Mouse (Mus musculus) effector memory CD4-positive, alpha-beta T cell, adult 7 months (primary cell): ENCODE measurements around the gene Pou2af1. TPM values are rescaled to one million over a fixed set of nuclear protein-coding genes. Genes with fewer than 3 reads are reported as not detected.

Experiments used
- polyA plus RNA-seq: library from polyadenylated mRNA; unstranded; fragments of 100-300 nt; shearing (Covaris generic); gene quantifications from one replicate; pipeline ENCODE4 v1.2.1, GENCODE M21; 2017

The Pou2af1 gene
- 9.9 TPM for polyA plus RNA-seq

GRCm38 (mm10) chr9:51213023-51213728 is at the start of gene Pou2af1:
Gene Pou2af1, plus strand, starts transcription at chr9:51213708.

GRCm38 (mm10) chr9:51165312-51166180 is 48.0 kb upstream of the Pou2af1 start, which contains the start of gene Gm32742:
Gene Gm32742, minus strand, starts transcription at chr9:51165517.

DNA sequence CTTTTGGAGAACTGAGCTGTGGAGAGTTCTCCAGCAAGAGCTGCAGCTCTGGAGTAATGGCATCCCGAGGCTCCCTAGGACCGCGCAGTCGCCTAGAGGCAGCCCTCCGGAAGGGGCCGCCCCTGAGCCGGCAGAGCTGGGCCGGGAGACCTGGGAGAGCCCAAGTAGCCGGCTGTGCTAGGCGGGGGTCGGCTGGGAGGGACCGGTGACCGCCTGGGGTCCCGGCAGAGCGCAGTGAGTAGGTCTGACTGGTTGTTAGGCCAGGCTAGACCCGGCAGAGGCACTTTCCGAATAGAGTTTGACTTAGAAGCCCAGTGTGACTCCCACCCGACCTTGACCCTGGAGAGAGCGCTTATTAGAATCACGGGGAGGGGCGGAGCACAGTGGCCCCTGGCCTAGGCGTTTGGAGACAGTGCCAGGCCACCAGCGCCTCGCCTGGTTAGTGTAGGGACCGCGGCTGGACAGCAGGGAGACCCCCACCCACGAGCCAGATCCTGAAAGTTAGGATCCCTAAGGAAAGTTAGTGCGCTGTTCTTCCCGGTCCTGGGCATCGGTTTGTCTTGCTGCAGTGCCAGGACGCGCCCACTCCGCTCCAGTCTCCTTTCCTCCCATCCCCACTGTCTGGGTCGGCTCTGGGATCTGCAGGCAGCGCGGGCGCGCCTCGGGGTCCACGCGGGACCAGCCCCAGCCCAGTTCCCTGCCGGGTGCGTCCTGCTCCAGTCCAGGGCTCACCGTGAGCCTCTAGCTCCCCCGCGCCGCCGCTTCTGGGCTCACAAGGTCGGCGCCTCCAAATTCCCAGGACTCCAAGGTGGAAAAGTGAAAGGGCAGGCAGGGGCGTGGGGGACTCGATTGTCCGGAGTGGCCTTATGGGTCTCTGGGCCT is 65.2 kb downstream of the Pou2af1 start, which contains the start of gene Colca2:
TSS of gene Colca2 (minus strand) at position 70 of the 882 bp plus-strand sequence.

Other genes starting within 250 kb of the Pou2af1 start
- gene Sik2, start 204.6 kb upstream of the Pou2af1 start, polyA plus RNA-seq: 47.6 TPM
- gene Btg4, start 152.8 kb upstream of the Pou2af1 start, polyA plus RNA-seq: not detected
- not detected for gene Layn, start 136.6 kb upstream of the Pou2af1 start, polyA plus RNA-seq
- not detected for gene 4833427G06Rik, start 111.6 kb upstream of the Pou2af1 start, polyA plus RNA-seq
- 0.05 TPM for gene Gm32742, start 48.2 kb upstream of the Pou2af1 start, polyA plus RNA-seq
- 0.40 TPM for gene Colca2, start 64.9 kb downstream of the Pou2af1 start, polyA plus RNA-seq
- not detected for gene 1810046K07Rik, start 115.2 kb downstream of the Pou2af1 start, polyA plus RNA-seq